Mouse (Mus musculus) liver, postnatal 0 days (tissue): ENCODE measurements around the gene Cux1.

Experiments
- CTCF ChIP-seq: sonication (generic); IDR thresholded peaks from 2 replicates; pipeline ENCODE4 v1.5.1; 2016; ENCODE audit warnings: antibody characterized with exemption, low read depth
- EP300 ChIP-seq: IDR thresholded peaks from 2 replicates; pipeline ENCODE4 v1.6.1; 2016; ENCODE audit warnings: antibody characterized with exemption, low read depth, mild to moderate bottlenecking

DNA sequence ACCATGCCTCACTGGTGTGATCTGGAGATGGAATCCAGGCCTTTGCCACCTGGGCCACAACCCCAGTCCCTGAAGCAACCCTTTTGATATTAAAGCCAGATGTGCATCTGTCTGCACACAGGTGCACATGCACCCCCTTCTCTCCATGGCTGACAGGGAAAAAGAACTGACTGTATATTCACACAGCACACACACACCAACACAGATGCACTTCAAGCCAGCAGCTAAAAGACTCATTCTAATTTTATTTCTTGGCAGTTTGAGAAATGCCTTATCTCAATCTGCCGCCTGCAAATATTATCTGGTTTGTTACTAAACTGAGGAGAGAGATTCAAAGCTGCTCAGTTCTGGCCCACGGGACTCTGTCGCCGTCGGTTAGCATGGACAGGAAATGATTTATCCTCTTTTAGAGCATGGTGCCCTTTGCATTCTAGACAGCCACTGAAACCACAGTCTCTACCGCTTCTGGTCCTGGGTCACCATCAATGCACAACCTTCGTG, 156.6 kb downstream of the Cux1 start:
- no peak for TF ChIP-seq CTCF
- TF ChIP-seq EP300 = peak; percentile 70
